Mouse (Mus musculus): ENCODE data around the gene Hspbap1.

- no peak for TF ChIP-seq POLR2A (IDR thresholded peaks at IDR 0.05; ENCODE audit: control insufficient read depth, low read depth, low read length)
- TF ChIP-seq CTCF (IDR thresholded peaks at IDR 0.05; ENCODE audit: control insufficient read depth, insufficient read depth, insufficient replicate concordance, low read depth, low read length): no peak
Observed at GRCm38 (mm10) chr16:35724561-35724960, 45.6 kb upstream of the Hspbap1 start.
